Mouse (Mus musculus) left cerebral cortex, postnatal 36 days (tissue): ENCODE results near the gene Alkbh3. TPM values are rescaled to one million over a fixed set of nuclear protein-coding genes. Genes with fewer than 3 reads are reported as not detected.

Source experiments
- DNase-seq, 2 experiments: peaks; one replicate each; pipeline ENCODE4 v3.0.0; 2021 to 2022; ENCODE audit warnings: low spot score in 2 of 2, mixed read lengths in 1 of 2
- intact Hi-C: fragments of 180-260 bp; cut with DNase I; formaldehyde crosslinking; loops from one replicate; pipeline ENCODE4 v1.15.1; 2025
- total RNA-seq, 2 experiments: library from RNA; stranded (reverse); gene quantifications; 2 replicates each; pipeline ENCODE4 v1.2.3; 2021

Gene Alkbh3
- total RNA-seq, 2 experiments from 2014 or later: 22.2 to 25.3 TPM

DNA sequence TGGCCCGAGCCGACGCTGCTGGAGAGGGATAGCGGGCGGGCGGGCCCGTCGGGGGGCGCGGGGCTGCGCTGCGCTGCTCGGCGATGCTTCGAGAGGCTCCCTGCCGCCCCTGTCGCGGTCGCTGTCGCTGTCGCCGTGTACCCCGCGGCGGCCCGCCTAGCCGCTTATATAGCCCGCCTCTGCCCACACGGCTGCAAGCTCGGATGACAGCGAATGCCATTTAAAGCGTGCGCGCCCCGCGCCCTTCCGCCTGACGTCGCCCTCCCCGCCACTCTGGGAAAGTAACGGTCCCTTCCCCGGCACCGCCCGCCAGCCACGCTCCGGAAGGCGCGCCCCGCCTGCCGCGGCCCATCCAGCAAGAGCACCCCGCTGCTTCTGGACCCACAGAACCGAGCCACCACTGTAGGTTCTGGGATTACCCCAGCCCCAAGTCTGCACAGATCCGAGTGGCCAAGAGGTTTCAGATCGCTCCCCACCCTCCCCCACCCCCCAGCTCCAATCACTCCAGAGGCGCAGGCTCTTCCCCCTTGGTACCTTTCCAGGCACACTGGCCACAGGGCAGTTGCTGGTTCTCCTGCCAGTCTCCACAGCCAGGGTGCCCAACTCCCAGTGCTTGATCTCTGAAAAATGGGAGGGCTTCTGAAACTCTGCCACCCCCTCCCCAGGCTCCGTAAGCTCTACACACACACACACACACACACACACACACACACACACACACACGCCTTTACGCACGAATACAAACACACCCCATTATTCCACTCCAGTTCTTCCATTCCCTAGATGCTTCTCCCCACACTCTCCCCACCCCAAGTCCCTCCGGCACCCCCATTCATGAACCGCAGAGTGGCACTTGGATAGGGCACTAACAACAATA is 53.5 kb downstream of the Alkbh3 start, which contains the start of gene Gm13889:
Gene Gm13889 (minus strand): TSS at position 294 of the 877 bp plus-strand sequence.
- DNase-seq: peak; percentile 83 to 86
- intact Hi-C loops: loop anchor here (1.0 to 5.0 kb wide), 2 partner anchors 35 to 85 kb away; no protein-coding TSS in a partner anchor

DNA sequence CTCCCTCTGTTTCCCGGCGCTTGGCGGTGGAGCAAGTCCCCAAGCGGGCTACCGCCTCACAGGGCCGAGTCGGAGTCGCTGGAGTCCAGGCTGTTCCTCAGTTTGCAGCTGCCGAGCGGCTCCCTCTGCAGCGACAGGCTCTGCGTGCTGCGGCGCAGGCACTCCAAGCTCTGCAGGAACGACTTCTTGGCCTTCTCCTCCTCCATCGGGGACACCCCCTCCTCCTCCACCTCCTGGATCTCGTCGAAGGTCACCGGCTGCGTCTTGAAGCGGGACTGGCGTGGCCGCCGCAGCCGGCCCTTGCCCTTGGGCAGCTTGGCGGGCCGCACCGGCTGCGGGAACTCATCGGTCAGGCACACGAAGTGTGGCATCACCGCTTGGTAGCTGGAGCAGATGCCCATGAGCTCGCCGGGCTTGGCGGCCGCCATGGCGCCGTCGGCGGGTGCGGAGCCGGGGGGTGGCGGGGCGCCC is 54.2 kb downstream of the Alkbh3 start:
- DNase-seq: peak; percentile 76 to 80
- intact Hi-C loops: loop anchor here (5.0 kb wide), 1 partner anchor 84 kb away; no protein-coding TSS in a partner anchor

DNA sequence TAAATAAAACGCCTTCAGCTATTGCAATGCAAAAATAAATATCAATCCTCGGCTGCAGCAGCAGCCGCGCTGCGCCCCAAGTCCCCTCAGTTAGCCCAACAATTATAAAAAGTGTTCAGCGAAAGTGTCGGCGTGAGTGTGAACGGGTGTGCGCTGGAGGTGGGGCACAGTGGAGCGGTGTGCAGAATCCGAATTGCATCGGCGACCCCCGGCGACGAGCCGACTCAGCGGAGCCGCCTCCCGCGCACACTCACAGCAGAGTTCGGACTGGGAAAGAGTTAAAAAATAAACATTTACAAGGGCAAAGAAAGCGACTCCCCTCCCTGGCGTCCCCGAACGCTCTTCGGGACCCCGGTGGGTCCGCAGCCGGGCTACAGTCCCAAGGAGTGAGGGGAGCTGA is 54.7 kb downstream of the Alkbh3 start:
- DNase-seq: no peak
- intact Hi-C loops: loop anchor here (2.0 to 5.0 kb wide), 2 partner anchors 47 to 84 kb away; no protein-coding TSS in a partner anchor

DNA sequence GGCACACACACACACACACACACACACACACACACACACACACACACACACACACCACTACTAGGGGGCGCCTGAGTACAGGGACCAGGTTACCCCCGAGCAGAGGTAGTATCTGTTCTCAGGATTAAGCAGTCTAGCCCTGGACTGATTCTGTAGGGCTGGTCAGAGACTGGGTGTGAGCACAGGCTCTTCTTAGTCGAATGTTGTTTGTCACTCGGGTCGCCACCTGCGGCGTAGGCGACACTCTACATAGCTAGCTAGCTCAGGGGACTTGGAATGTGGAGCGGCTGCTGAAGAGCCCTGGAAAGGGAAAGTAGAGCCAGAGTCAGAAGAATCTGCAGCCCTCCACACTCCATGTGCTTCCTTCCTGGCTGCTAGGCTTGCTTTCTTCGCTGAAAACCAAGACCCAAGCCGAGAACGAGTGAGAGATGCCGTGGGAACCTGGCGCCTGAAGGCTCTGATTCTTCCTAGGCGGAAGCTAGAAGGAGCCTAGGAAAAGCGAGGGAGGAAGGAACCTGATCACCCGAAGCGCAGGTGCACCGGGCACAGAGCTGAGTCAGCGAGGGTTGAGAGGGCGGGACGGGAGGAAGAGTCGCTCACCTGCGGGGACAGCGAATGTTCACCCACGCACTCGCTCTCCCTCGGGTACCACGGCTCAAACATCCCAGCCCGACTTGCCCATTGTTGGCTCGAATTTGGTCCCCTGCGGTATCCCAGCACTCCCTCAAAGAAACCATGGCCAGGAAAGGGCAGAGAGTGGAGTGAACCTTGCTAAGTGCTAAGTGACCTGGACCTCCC is 55.6 kb downstream of the Alkbh3 start:
- DNase-seq: peak; percentile 54 to 61
- intact Hi-C loops: loop anchor here (2.0 to 5.0 kb wide), 2 partner anchors 48 to 83 kb away; no protein-coding TSS in a partner anchor

DNA sequence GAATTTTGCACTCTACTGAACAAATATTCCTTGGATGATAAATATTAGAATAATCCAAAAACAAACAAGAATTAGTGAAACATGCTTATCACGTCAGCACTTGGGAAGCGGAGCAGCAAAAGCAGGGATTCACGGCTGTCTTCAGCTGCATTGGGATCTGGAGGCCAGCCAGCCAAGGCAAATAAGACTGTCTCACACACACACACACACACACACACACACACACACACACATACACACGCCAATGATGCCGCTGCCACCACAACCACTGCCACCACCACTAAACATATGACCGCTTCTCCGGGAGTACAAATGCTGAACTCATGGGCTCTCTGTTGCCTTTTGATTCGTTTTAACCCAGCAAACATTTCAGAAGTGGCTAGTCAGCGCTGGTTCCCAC is 56.9 kb downstream of the Alkbh3 start:
- DNase-seq: no peak

DNA sequence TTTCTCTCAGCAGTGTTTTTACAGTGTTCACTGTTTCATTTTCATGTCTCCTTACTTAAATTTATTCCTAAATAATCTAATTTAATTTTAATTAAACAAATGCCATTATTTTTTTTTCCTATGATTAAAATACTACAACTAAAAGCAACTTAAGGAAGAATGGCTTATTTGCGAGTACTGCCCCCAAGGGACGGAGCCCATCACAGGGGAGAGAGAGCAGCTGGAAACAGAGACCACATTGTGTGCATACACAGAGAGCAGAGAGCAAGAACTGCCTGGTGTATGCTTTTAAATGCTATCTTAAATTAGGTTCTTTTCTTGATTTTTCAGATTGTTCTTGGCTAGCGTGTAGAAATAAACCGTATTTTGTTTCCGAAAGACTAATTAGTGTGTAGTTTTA is 63.6 kb downstream of the Alkbh3 start:
- DNase-seq: no peak
- intact Hi-C loops: no loop called here

More for the DNA sequence above, 56.9 kb downstream of the Alkbh3 start:
- intact Hi-C loops: loop anchor here (2.0 kb wide), 1 partner anchor 49 kb away; no protein-coding TSS in a partner anchor

DNA sequence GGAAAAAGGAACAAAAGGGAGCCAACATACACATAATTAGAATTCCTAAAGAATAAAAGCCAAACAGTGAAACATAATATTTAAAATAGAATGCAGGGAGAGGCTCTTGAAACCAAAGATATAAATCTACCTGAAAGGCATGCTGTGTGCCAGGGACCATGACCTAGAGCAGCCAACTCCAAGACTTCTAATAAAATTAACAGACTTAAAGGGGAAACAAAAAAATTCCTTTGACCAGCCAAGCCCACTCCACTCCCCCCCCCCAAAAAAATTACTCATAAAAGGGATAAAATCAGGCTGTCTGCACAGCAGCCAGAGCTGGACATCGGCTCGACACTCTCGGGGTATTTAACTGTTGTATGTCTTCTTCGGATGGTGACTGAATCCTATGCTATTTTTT is 65.8 kb downstream of the Alkbh3 start:
- intact Hi-C loops: no loop called here

DNA sequence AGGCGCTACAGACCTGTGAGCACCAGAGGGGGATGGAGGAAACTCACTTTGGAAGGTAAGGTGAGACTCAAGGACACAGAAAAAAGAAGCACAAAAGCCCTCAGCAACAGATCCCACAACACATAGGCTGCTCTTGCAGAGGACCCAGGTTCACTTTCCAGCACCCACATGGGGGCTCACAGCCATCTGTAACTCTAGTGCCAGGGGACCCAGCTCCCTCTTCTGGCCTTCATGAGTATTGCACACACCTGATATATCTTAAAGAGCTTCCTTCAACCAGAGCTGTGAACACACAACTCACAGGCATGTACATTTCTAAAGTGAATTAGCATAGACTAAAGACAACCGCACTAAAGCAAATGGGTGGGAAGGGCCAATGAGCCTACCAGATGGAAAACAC is 66.5 kb downstream of the Alkbh3 start:
- DNase-seq: no peak
- intact Hi-C loops: no loop called here

More for the DNA sequence above, 65.8 kb downstream of the Alkbh3 start:
- DNase-seq: no peak

DNA sequence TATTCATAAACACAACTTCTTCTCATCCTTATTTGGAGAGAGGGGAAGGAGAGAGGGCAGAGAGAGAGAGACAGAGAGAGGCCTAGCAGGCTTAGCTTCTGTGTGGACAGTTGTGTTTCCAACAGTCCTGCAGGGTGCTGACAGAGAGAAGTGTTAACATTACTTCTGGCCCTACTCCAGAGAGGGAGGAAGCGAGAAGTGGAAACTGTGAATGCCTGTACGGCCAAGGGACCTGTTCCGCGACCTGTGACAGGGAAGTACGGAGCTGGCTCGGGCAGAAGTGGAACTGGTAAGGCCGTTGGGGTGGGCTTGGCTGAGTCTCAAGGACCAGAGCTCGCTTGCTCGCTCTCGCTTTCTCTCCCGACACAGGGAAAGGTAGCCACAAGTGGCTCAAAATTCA is 68.9 kb downstream of the Alkbh3 start:
- intact Hi-C loops: no loop called here
- no peak for DNase-seq

DNA sequence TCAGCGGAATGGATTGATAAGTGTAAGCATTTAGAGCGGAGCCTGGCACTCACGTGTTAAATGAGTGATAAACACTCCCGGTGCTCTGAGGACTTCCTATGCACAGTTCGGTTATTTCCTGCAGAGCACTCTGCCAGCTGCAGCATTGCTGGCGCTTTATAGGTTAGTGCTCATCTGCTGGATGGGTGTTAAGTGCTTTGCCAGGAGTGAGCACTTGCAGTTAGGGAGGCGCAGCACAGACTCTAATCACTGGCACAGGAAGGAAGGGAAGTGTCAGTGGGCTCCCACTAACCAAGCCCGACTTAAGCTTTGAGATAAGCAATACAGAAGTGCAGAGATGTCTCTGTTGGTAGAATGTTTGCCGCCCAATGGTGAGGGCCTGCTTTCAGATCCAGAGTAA is 72.1 kb downstream of the Alkbh3 start:
- intact Hi-C loops: no loop called here
- no peak for DNase-seq

Other genes with a start within 250 kb of the Alkbh3 start
- 10 to 100 TPM; 49.3 to 54.2 TPM for gene Ext2, start 188.2 kb downstream of the Alkbh3 start, total RNA-seq
- 1 to 10 TPM; 2.5 to 4.0 TPM for gene Accs, start 160.9 kb downstream of the Alkbh3 start, total RNA-seq
- 1 to 10 TPM in 1 of 2 experiments, under 1 TPM in 1; 0.79 to 1.7 TPM for gene Accsl, start 141.7 kb downstream of the Alkbh3 start, total RNA-seq
- gene Gm13889, start 53.6 kb downstream of the Alkbh3 start, total RNA-seq: 10 to 100 TPM; 45.1 to 54.3 TPM
- 1 to 10 TPM in 1 of 2 experiments, not detected in 1; 1.2 TPM for gene Gm27027, start 14.5 kb downstream of the Alkbh3 start, total RNA-seq
- 10 to 100 TPM; 69.6 to 76.1 TPM for gene Hsd17b12, start 147.2 kb upstream of the Alkbh3 start, total RNA-seq